Mouse (Mus musculus) heart, embryonic 11.5 days (tissue): ENCODE measurements around the gene Emc1. TPM values are rescaled to one million over a fixed set of nuclear protein-coding genes. Genes with fewer than 3 reads are reported as not detected.

ENCODE experiments used
- ATAC-seq: fragments of 200-750 bp; cut with Nextera tagmentation; replicated peaks from 2 replicates; pipeline ENCODE4 v1.8.0; 2017; ENCODE audit warnings: moderate library complexity; ENCODE audit not compliant: insufficient number of reproducible peaks, low FRiP score, low TSS enrichment
- H3K27ac ChIP-seq: fragments of 300-500 bp; sonication (generic); 2 replicates; pipeline ENCODE4 v1.5.1; 2014; ENCODE audit warnings: mild to moderate bottlenecking, low read depth, low read length
- H3K27me3 ChIP-seq: fragments of 300-500 bp; sonication (generic); 2 replicates; pipeline ENCODE4 v1.6.1; 2014; ENCODE audit warnings: mild to moderate bottlenecking, low read length, mixed read lengths; ENCODE audit not compliant: control insufficient read depth, insufficient read depth
- H3K36me3 ChIP-seq: fragments of 300-500 bp; sonication (generic); 2 replicates; pipeline ENCODE4 v1.6.1; 2014; ENCODE audit warnings: mild to moderate bottlenecking, low read length, moderate library complexity, mixed read lengths; ENCODE audit not compliant: control insufficient read depth, insufficient read depth
- H3K4me1 ChIP-seq: fragments of 300-500 bp; sonication (generic); 2 replicates; pipeline ENCODE4 v1.6.1; 2014; ENCODE audit warnings: low read length; ENCODE audit not compliant: control insufficient read depth, insufficient read depth
- H3K4me2 ChIP-seq: fragments of 300-500 bp; sonication (generic); 2 replicates; pipeline ENCODE4 v1.6.1; 2014; ENCODE audit warnings: mild to moderate bottlenecking, moderate library complexity
- H3K4me3 ChIP-seq: fragments of 300-500 bp; sonication (generic); 2 replicates; pipeline ENCODE4 v1.5.1; 2014; ENCODE audit warnings: low read depth, low read length
- H3K9ac ChIP-seq: fragments of 300-500 bp; sonication (generic); 2 replicates; pipeline ENCODE4 v1.6.1; 2014; ENCODE audit warnings: mild to moderate bottlenecking, low read depth, low read length, moderate library complexity
- H3K9me3 ChIP-seq: fragments of 300-500 bp; sonication (generic); replicated peaks from 2 replicates; pipeline ENCODE4 v1.6.1; 2016; ENCODE audit warnings: low read length; ENCODE audit not compliant: control insufficient read depth
- WGBS: fragments of 180-500 bp; shearing (Covaris S2); extraction: QIAGEN DNeasy Blood & Tissue Kit; methylation state at CpG from one replicate; pipeline ENCODE4 v1.1.7; 2014; ENCODE audit not compliant: insufficient replicate concordance; 5-methylcytosine and 5-hydroxymethylcytosine counted together
- polyA plus RNA-seq: library from polyadenylated mRNA; unstranded; fragments of >200 nt; fragmentation: Nextera tagmentation; extraction: Ambion mirVana; gene quantifications from 2 replicates; pipeline ENCODE4 v1.2.1, GENCODE M21; 2014

Emc1 gene
- polyA plus RNA-seq, 1 experiment from 2014 or later = 31.8 TPM

DNA sequence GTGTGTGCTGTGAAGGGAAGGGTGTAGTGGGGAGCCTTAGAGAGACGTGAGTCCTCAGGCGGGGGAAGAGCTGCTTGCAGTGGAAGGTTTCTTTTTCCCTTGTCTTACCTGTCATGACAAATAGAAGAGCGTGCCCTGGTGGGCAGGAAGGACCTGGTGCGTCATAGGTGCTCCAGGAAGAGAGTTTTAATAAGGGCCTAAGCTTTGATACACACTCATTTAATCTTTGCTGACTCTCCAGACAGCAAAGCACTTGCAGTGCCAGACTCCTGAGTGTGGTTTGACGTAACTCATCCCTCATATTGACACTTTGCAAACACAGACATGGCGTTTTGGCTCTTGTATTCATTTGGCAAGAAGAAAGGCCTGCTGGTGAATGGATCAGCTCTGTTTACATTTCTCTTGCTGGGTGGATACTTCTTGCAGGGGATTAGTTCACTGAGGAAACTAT is 34.5 kb downstream of the Emc1 start:
- Histone ChIP-seq H3K4me1 (peaks cover 17% of the 10 kb centered on the region), H3K27ac (no peak overlapping the region), H3K4me3 (no peak overlapping the region), H3K27me3 (no peaks in the 10 kb centered on the region), H3K36me3 (peaks cover 6% of the 10 kb centered on the region), H3K9ac (no peak overlapping the region), H3K9me3 (no peaks in the 10 kb centered on the region), H3K4me2 (no peak overlapping the region)
- 48% methylated on average over 6 of the region's 6 CpGs for WGBS
- no peak for ATAC-seq

DNA sequence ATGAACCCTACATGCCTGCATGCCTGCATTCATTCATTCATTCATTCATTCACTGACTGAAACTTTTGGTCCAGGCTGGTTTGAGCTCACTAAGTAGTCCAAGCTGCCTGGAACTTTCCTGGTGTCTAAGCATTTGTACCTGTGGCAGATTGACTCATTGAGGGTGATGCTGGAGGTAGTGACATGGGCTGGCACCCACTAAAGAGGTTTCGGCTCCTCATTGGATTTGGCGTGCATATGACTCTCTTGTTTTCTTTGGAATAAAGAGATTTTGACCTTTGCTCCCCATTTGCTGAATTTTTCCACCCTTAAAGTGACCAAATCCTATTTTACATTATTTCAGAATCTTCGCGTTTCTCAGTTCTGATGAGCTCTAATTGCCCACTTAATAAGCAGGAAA is 37.2 kb downstream of the Emc1 start:
- Histone ChIP-seq H3K4me2 (no peak overlapping the region), H3K9me3 (no peaks in the 10 kb centered on the region), H3K4me1 (peaks cover 12% of the 10 kb centered on the region), H3K36me3 (peaks cover 24% of the 10 kb centered on the region), H3K27me3 (no peaks in the 10 kb centered on the region), H3K27ac (no peak overlapping the region), H3K4me3 (no peak overlapping the region), H3K9ac (no peak overlapping the region)
- ATAC-seq = no peak
- WGBS = 84% methylated on average over 4 of the region's 4 CpGs

DNA sequence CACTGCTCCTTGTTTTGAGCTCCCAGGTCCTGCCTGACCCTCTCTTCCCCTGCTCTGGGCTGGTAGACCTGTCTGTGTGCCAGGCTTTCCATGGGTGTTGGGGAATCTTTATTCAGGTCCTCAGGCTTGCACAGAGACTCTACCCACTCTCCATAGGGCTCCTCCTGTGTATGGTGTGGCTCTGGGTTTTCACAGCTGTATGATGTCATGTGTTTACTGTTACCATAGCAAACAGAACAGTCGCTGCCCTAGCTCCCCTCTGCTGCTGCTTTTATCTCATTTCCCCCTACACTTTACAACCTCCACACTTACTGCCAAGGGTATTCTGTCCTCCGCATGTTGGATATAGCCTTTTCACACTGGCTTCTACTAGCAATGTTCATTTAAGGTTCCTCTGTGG is 43.0 kb downstream of the Emc1 start:
- no peaks in the 10 kb centered on the region for H3K27me3 ChIP-seq
- H3K4me2 ChIP-seq = no peak overlapping the region
- no peak overlapping the region for H3K27ac ChIP-seq
- no peak overlapping the region for H3K4me3 ChIP-seq
- WGBS = 41% methylated on average over 2 of the region's 2 CpGs
- H3K9ac ChIP-seq = no peak overlapping the region
- H3K9me3 ChIP-seq = no peaks in the 10 kb centered on the region
- peaks cover 11% of the 10 kb centered on the region for H3K4me1 ChIP-seq
- peaks cover 46% of the 10 kb centered on the region for H3K36me3 ChIP-seq
- ATAC-seq = no peak; the same call in 1 of the 2 replicates

DNA sequence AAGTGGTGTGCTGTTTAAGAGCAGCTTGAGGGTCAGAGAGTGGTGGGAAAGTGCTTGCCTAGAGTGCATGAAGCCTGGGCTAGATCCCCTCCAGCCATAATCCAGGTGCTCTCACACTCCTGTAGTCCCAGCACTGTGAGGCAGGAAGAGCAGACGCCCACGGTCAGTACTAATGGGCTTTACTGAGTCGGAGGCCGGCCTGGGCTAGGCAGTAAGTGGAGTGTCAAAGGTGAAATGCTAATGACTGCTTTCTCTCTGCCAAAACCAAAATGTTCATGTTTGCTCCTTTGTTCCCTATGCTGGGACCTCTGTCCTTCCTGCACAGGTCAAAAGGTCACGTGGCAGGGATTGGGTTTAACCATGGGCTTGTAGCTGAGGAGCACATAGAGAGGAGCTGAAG is 48.1 kb downstream of the Emc1 start:
- Histone ChIP-seq H3K9me3 (no peaks in the 10 kb centered on the region), H3K9ac (no peak overlapping the region), H3K36me3 (peaks cover 37% of the 10 kb centered on the region), H3K4me3 (no peak overlapping the region), H3K27me3 (no peaks in the 10 kb centered on the region), H3K27ac (no peak overlapping the region), H3K4me1 (peaks cover under 1% of the 10 kb centered on the region; the same call in 1 of the 2 replicates), H3K4me2 (no peak overlapping the region)
- no peak for ATAC-seq
- 87% methylated on average over 5 of the region's 5 CpGs for WGBS

DNA sequence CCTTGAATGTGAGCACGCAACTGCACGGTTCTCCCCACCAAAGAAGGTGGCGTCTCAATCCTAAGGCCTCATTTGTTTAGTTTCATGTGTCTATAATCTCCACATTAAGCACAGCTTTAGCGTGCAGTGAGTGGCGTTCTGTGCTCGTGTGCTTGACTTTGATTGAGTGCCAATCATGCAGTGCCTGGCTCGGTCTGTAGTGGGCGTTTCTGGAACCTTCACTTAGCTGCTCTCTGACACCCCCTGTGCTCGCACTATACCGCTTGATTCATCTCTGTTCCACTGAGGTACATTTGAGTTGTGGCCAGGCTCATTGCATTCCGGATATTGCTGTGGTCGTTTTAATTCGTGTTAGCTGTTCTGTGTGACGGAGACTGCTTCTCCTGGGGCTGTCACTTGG is 50.8 kb downstream of the Emc1 start:
- no peak overlapping the region for H3K9ac ChIP-seq
- H3K4me1 ChIP-seq = no peaks in the 10 kb centered on the region
- no peaks in the 10 kb centered on the region for H3K27me3 ChIP-seq
- peaks cover 24% of the 10 kb centered on the region for H3K36me3 ChIP-seq
- no peak overlapping the region for H3K27ac ChIP-seq
- no peak for ATAC-seq
- no peaks in the 10 kb centered on the region for H3K9me3 ChIP-seq
- no peak overlapping the region for H3K4me2 ChIP-seq
- 85% methylated on average over 14 of the region's 14 CpGs for WGBS
- H3K4me3 ChIP-seq = no peak overlapping the region

DNA sequence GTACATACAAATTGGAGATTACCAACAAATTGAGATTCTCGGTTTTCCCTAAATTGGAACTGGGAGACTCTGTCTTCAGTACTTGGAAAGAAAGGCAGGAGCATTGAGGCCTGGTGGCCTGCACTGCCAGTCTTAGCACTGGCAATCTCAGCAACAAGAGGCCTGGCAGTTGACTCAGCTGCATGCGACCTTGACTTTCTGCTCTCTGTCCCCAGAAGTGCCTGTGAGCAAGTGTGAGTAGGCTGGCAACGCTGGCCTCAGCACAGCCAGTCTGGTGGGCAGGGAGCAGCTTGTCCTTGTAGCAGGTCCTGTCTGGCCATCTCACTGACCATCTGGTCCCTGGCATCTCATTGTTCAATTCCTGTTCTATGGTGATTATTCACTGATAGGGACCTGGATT is 59.0 kb downstream of the Emc1 start:
- peaks cover 71% of the 10 kb centered on the region for H3K36me3 ChIP-seq
- H3K9ac ChIP-seq = no peak overlapping the region
- no peaks in the 10 kb centered on the region for H3K9me3 ChIP-seq
- no peak for ATAC-seq
- H3K4me3 ChIP-seq = no peak overlapping the region
- H3K27me3 ChIP-seq = no peaks in the 10 kb centered on the region
- no peak overlapping the region for H3K27ac ChIP-seq
- no peaks in the 10 kb centered on the region for H3K4me1 ChIP-seq
- 79% methylated on average over 3 of the region's 3 CpGs for WGBS
- H3K4me2 ChIP-seq = no peak overlapping the region

DNA sequence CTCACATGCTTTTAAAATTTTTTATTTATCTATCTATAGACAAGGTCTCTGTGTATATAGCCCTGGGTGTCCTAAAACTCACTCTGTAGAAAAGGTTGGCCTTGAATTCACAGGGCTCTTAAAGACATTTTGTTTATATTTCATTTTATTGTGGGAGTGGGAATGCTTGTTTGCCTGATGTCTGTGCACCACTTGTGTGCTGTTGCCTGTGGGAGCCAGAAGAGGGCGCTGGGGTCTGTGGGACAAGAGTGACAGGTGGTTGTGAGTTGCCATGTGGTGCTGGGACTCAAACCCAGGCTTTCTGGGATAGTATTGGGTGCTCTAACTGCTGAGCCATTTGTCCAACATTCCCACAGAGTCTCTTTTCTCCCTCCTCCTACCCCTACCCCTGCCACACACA is 65.5 kb downstream of the Emc1 start:
- WGBS = 52% methylated on average over 1 of the region's 1 CpGs
- Histone ChIP-seq H3K36me3 (peaks cover 78% of the 10 kb centered on the region), H3K27me3 (no peaks in the 10 kb centered on the region)

DNA sequence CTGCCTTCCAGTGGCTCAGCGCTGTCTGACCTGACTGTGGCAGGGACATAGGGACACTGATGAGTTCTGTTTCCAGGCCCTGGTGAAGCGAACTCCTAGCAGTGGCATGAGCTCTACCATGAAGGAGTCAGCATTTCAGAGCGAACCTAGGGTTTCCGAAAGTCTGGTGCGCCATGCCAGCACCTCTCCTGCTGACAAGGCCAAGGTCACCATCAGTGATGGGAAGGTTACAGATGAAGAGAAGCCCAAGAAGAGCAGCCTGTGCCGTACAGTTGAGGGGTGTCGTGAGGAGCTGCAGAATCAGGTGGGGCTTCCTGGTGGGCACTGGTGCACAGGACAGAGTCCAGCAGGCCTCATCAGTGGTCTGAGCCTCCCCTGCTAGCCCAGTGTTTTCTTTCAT is 69.2 kb downstream of the Emc1 start:
- WGBS = 91% methylated on average over 7 of the region's 7 CpGs
- ATAC-seq = no peak
- H3K9me3 ChIP-seq = no peaks in the 10 kb centered on the region
- no peak overlapping the region for H3K9ac ChIP-seq
- H3K36me3 ChIP-seq = peaks cover 77% of the 10 kb centered on the region
- H3K4me2 ChIP-seq = no peak overlapping the region
- no peaks in the 10 kb centered on the region for H3K4me1 ChIP-seq
- H3K27ac ChIP-seq = no peak overlapping the region
- H3K27me3 ChIP-seq = no peaks in the 10 kb centered on the region
- H3K4me3 ChIP-seq = no peak overlapping the region

More for the DNA sequence above, 65.5 kb downstream of the Emc1 start:
- H3K9ac ChIP-seq = no peak overlapping the region
- ATAC-seq = no peak
- no peak overlapping the region for H3K27ac ChIP-seq
- no peak overlapping the region for H3K4me3 ChIP-seq
- H3K4me2 ChIP-seq = no peak overlapping the region
- H3K4me1 ChIP-seq = no peaks in the 10 kb centered on the region
- no peaks in the 10 kb centered on the region for H3K9me3 ChIP-seq

DNA sequence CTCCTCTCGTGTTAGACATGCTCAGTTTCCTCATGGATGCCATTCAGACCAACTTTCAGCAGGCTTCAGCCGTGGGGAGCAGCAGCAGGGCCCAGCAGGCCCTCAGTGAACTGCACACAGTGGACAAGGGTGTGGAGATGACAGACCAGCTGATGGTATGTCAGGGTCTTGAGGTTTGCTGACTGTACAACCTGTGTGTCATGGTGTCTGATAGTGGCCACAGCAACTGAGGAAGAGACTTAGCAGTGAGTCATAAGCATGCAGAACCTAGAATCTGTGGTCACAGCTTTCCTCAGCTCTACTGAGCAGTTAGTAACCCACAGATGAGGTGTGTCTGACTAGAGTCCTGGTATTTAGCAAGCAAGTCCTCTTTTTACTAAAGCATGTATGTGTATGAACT is 70.0 kb downstream of the Emc1 start:
- 88% methylated on average over 2 of the region's 2 CpGs for WGBS
- Histone ChIP-seq H3K9me3 (no peaks in the 10 kb centered on the region), H3K4me3 (no peak overlapping the region), H3K4me2 (no peak overlapping the region), H3K36me3 (peaks cover 74% of the 10 kb centered on the region), H3K27me3 (no peaks in the 10 kb centered on the region), H3K9ac (no peak overlapping the region), H3K27ac (no peak overlapping the region), H3K4me1 (no peaks in the 10 kb centered on the region)
- no peak for ATAC-seq
